Mouse (Mus musculus) layer of hippocampus, adult 2 months (tissue): ENCODE data around the gene Rpl10a. TPM values are rescaled to one million over a fixed set of nuclear protein-coding genes. Genes with fewer than 3 reads are reported as not detected.

ENCODE experiments used
- DNase-seq, 2 experiments: peaks; one replicate each; pipeline ENCODE4 v3.0.0; 2022; ENCODE audit warnings: low spot score in 2 of 2
- H3K27ac ChIP-seq: fragments of 200-600 bp; 2 replicates; pipeline ENCODE4 v1.8.1; 2022
- H3K4me3 ChIP-seq: fragments of 200-600 bp; 2 replicates; pipeline ENCODE4 v1.8.1; 2022; ENCODE audit warnings: mild to moderate bottlenecking
- CTCF ChIP-seq: fragments of 200-600 bp; conservative IDR thresholded peaks from 2 replicates; pipeline ENCODE4 v1.8.1; 2022; ENCODE audit warnings: antibody characterized with exemption, mild to moderate bottlenecking, moderate library complexity
- total RNA-seq, 2 experiments: library from RNA; stranded (reverse); gene quantifications; 2 replicates each; pipeline ENCODE4 v1.2.3; 2021

The Rpl10a gene
- total RNA-seq, 2 experiments from 2014 or later, result 345 to 350 TPM

DNA sequence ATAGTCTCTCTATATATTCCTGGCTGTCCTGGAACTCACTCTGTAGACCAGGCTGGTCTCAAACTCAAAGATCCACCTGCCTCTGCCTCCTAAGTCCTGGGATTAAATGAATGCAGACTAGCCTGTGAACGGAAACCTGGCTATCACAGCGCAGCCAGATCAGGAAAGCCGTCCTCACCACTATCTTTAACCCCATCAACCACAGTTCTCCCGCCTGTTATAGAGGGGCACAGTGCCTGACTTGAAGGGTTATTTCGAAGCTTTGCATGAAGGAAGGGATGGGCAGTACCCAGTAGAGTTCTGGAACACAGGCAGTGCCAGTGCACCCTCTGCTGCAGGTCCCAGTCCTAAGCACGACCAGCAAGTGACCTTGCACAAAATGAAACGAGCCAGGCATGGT lies 36.9 kb upstream of the Rpl10a start:
- DNase-seq, result no peak
- TF ChIP-seq CTCF, result no peak
- no peak overlapping the region for H3K27ac ChIP-seq
- H3K4me3 ChIP-seq, result no peak overlapping the region

DNA sequence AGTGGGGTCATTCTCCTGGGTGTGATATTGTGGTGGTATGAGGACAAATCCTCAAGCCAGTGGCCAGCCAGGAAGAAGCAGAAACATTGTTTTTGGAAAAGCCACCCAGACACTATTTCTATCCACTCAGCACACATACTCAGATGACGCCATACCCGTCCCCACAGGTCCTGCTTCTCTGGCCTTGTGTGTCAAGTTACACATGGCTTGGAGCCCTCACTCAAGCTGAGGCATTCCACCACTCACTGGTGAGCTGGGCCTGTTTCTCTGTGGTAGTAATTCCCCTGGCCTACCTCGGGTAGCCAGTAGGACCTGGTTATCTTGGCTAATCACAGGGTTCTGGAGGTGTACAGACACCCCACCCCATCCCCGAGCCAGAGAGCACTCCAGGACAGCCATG lies 34.6 kb upstream of the Rpl10a start:
- TF ChIP-seq CTCF, result no peak
- H3K27ac ChIP-seq, result peak overlapping the region; percentile 46

DNA sequence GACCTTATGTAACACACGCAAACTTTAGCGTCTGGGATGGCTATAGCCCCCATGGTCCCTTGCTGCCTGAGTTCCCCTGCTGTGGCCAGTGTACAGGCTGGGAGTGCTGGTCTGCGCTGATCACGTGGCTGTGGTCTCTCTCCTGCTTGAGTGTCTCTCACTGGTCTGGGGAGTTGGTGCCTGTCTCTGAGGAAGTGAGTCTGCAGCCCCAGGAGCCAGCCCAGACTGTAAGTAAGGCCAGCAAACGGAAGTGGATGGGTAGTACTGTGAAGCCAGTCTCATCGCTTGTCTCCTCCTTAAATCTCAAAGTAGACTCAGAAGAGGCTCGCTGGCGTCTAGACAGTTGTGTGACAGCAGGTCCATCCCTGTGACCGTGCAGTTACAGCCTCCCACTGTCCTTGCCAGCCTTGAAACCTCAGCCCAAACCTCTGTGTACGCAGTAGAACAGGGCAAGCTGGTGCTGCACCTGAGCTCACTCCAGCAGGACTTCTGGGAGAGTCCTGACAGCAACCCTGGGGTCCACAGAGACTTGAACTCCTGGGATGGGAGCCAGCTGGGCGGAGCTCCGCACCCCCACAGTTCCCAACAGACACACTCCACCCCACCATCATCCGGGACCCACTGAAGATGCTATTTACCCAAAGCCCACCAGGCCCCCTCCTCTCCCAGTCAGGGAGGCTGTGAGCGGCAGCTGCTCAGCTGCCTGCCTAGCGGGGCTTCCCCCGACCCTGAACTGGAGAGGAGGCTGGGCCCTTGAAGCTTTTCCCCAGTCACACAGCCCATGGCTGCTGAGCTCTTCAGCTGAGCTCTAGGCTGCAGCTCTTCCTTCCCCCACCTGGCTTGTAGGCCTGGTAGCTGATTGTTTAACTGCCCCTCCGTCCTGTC lies 33.6 kb upstream of the Rpl10a start:
- DNase-seq, result no peak
- no peak for TF ChIP-seq CTCF
- Histone ChIP-seq H3K4me3 (no peak overlapping the region), H3K27ac (peak overlapping the region; percentile 57; the same call in 1 of the 2 replicates)

More for the DNA sequence above, 34.6 kb upstream of the Rpl10a start:
- no peak overlapping the region for H3K4me3 ChIP-seq
- no peak for DNase-seq

DNA sequence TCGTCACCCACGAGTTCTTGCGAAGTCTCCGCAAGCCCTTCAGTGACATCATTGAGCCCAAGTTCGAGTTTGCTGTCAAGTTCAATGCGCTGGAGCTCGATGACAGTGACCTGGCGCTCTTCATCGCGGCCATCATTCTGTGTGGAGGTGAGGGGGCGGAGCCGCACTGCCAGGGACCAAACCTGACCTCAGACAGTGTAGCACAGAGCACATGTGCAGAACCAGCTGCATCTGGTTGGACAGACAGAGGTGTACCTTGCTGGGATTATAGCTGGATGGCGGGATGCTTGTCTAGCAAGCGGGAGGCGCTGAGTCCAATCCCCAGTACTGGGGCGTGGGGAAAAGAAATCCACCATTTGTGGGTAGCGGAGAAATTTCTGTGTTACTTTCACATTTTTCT lies 29.4 kb upstream of the Rpl10a start:
- TF ChIP-seq CTCF, result no peak
- no peak for DNase-seq

DNA sequence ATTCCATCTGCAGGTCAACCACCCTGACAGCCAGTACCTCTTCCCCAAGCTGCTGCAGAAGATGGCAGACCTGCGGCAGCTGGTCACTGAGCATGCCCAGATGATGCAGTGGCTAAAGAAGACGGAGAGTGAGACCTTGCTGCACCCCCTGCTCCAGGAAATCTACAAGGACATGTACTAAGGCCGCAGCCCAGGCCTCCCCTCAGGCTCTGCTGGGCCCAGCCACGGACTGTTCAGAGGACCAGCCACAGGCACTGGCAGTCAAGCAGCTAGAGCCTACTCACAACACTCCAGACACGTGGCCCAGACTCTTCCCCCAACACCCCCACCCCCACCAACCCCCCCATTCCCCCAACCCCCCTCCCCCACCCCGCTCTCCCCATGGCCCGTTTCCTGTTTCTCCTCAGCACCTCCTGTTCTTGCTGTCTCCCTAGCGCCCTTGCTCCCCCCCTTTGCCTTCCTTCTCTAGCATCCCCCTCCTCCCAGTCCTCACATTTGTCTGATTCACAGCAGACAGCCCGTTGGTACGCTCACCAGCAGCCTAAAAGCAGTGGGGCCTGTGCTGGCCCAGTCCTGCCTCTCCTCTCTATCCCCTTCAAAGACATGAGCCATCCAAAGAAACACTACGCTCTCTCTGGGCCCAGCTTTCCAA lies 28.5 kb upstream of the Rpl10a start:
- H3K27ac ChIP-seq, result no peak overlapping the region
- DNase-seq, result no peak
- no peak overlapping the region for H3K4me3 ChIP-seq
- TF ChIP-seq CTCF, result no peak

More for the DNA sequence above, 29.4 kb upstream of the Rpl10a start:
- H3K4me3 ChIP-seq, result no peak overlapping the region
- no peak overlapping the region for H3K27ac ChIP-seq

DNA sequence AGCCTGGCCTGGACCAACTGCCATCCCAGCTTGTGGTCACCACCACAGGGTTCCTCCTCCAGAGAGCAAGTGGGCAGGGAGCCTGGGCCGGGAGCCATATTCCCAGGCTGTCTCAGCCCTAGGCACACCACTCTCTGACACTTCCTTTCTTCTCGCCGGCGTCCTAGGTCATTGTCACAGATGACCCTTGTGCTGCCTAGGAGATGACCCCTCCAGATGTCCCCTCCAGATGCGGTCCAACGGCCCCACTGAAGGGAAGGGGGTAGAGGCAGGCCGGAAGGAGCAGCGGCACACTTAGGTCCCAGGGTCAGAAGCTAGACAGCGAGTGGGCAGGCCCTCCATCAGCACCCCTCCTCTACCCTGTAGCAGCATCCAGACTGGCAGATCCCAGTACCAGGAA lies 27.9 kb upstream of the Rpl10a start:
- Histone ChIP-seq H3K27ac (no peak overlapping the region), H3K4me3 (no peak overlapping the region)
- no peak for DNase-seq
- no peak for TF ChIP-seq CTCF

DNA sequence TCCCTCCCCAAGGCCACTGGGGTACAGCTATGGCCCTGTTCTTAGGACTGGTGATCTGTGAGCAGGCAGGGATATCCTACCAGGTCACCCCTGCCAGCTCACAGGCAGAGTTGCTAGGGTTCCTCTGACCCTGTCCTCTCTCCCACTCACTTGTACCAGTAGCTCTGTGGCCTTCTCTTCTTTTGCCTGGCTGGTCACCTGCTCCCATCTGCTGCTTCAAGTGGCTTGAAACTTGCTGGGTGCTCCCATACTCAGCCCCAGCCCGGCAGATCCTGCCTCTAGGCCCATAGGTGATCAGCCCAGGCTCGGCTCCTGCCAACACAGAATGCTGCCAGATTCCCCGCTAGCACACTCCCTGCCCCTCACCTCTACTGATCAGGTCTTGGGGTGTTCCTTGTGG lies 27.4 kb upstream of the Rpl10a start:
- H3K4me3 ChIP-seq, result no peak overlapping the region
- TF ChIP-seq CTCF, result no peak
- no peak for DNase-seq
- no peak overlapping the region for H3K27ac ChIP-seq

DNA sequence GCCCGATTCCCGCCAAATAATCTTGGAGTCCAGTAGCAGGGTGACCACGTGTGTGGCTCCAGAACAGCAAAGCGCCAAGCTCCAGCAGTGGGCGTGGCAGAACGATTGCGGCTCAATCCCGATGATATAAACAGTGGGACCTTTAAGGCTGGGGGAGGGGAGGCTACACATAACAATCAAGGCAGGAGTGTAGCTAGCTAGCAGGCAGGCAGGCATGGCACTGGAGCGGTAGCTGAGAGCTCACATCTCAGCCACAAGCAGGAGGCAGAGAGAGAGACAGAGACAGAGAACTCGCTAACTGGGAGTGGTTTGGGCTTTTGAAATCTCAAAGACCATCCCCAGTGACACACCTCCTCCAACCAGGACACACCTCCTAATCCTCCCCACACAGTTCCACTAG lies 23.1 kb upstream of the Rpl10a start:
- TF ChIP-seq CTCF, result no peak
- no peak for DNase-seq
- H3K4me3 ChIP-seq, result no peak overlapping the region
- no peak overlapping the region for H3K27ac ChIP-seq

DNA sequence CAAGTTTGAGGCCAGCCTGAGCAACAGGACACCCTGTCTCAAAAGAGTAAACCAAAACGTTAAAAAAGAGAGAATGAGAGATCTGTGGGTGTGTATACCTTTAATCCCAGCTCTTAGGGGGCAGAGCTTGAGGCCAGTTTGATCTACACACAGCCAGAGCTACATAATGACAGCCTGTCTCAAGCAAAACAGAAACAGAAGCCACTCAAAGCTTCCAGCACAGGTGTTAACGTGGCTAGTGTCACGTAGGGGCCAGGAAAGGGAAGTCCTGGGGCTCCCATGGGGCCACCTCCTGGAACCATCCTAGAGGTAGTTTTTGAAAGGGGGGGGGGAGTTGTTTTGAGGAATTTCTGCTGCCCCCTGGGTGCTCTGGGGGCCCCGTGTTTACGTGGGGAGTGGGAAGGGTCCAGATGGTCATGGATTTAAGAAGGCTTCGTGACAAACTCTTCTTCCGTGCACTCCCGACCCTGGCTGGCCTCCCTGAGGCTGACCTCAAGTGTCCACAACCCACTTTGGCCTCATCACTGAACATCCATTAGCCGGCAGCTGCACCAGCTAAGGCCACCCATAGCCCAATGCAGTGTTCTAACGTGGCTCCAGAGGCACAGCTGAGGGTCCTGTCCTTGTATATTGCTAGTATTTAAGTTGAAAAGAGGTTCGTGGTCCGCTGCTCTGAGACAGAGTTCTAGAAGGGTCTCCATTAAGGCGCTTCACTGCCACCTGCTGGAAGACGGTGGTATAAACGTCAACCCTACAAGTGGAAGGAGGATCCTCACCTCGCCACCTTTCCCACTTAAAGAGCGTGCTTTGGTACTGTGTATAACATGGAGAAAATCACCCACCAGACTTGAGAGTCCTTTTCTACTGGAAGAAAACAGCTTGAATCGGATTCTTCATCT lies 19.7 kb upstream of the Rpl10a start:
- H3K27ac ChIP-seq, result no peak overlapping the region
- peak overlapping the region; percentile 22; the same call in 1 of the 2 replicates for H3K4me3 ChIP-seq
- peak; percentile 74 to 91 for DNase-seq
- peak; percentile 94 for TF ChIP-seq CTCF

DNA sequence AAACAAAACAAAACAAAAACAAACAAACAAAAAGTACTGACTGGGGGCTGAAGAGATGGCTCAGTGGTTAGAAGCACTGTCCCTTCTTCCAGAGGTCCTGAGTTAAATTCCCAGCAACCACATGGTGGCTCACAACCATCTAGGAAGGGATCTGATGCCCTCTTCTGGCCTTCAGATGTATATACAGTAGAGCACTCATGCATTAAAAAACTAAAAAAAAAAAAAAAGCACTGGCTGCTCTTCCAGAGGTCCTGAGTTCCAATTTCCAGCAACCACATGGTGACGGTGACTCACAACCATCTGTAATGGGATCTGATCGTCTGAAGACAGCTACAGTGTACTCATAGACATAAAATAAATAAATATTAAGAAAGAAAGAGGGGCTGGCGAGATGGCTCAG lies 17.4 kb upstream of the Rpl10a start:
- no peak for DNase-seq
- H3K4me3 ChIP-seq, result no peak overlapping the region
- no peak overlapping the region for H3K27ac ChIP-seq
- TF ChIP-seq CTCF, result peak; percentile 27; the same call in 1 of the 2 replicates

DNA sequence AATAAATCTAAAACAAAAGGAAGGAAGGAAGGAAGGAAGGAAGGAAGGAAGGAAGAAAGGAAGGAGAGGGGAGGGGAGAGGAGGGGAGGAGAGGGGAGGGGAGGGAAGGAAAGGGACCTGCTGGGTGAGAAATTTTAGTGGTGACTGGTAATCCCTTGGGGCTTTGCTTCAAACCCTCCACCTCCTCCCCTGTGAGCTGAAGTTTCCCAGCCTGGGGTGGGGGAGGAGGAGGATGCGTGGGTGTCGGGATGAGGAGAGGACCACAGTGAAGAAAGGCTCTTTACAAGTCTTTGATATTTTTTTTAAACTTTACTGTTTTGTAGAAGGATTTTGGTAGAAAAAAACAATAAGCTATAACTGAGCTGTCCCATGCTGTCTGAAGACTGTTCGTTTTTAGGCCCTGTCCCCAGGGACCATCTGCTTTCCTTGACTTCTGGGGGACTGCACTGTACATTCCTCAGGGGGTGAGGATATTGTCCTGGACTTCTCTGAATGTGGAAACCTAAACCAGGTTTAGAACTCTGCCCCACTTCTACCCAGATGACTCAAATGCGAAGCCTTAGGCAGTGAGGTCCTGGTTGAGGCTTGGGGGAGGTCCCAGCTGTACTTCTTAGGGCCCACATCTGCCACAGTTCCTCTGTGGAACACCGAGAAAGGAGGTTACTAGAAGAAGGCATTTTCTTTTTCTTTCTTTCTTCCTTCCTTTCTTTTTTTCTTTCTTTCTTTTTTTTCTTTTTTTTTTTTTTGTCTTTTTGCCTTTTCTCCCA lies 16.7 kb upstream of the Rpl10a start:
- no peak for TF ChIP-seq CTCF
- H3K27ac ChIP-seq, result no peak overlapping the region
- no peak for DNase-seq
- H3K4me3 ChIP-seq, result no peak overlapping the region
